Mouse (Mus musculus) C2C12 (cell line): Measurements from ENCODE around the gene Tac4.

Experiments used
- CTCF ChIP-seq: IDR thresholded peaks from one replicate; pipeline ENCODE4 v1.5.1; 2011; ENCODE audit not compliant: control insufficient read depth, insufficient read depth, insufficient read length
- MAX ChIP-seq: IDR thresholded peaks from one replicate; pipeline ENCODE4 v1.6.1; 2011; ENCODE audit warnings: mild to moderate bottlenecking, control low read depth
- MYOG ChIP-seq: IDR thresholded peaks from one replicate; pipeline ENCODE4 v1.6.1; 2011; ENCODE audit not compliant: control insufficient read depth, insufficient read length; ENCODE audit errors: extremely low read depth
- USF1 ChIP-seq: IDR thresholded peaks from one replicate; pipeline ENCODE4 v1.6.1; 2011; ENCODE audit warnings: low read depth, mild to moderate bottlenecking, control low read depth, moderate library complexity

DNA sequence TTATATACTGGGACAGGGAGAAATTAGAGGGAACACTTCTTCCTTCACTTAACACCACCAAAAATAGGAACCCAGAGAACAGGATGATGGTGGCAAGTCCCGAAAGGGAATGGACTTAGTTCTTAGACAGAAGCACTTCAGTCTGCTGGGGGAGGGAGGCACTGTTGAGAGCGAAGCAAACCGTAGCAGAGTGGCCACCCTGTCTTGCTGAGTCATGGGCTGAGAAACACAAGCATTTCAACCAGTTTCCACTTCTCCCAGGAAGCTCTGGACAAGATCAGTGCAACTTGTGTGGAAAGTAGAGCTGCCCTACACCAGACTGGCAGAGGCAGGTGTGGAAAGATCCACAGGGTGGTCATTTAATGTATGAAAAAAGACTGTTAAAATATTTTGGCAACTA is 13.3 kb downstream of the Tac4 start:
- TF ChIP-seq CTCF: no peak
- TF ChIP-seq MYOG: no peak
- TF ChIP-seq USF1: no peak
- no peak for TF ChIP-seq MAX
